Mouse (Mus musculus) hematopoietic stem cell, adult 5-6 weeks (primary cell): Measurements from ENCODE around the gene Egfr. TPM values are rescaled to one million over a fixed set of nuclear protein-coding genes. Genes with fewer than 3 reads are reported as not detected.

ENCODE experiments used
- total RNA-seq: library from RNA; stranded (forward); fragments of 172-1452, 232-1000 nt; gene quantifications from 2 replicates; pipeline ENCODE4 v1.2.3, GENCODE M21; 2017

Egfr gene
- total RNA-seq, 1 experiment from 2014 or later = not detected

Other genes starting within 250 kb of the Egfr start
- gene Sec61g, start 243.7 kb upstream of the Egfr start, total RNA-seq = 7.3 and 12.4 TPM in 2 replicates
- gene Fbxo48, start 199.2 kb downstream of the Egfr start, total RNA-seq = 6.0 and 11.5 TPM in 2 replicates